Mouse (Mus musculus) intestine, embryonic 16.5 days (tissue): ENCODE results near the gene Hnrnpab. TPM values are rescaled to one million over a fixed set of nuclear protein-coding genes. Genes with fewer than 3 reads are reported as not detected.
"Not testable (repeated sequence)": the region's sequence is repeated elsewhere in the genome, so short reads cannot be mapped to it uniquely, and the experiment has no call there.

Experiments used
- ATAC-seq: fragments of 200-750 bp; cut with Nextera tagmentation; 2 replicates; pipeline ENCODE4 v1.8.0; 2017; ENCODE audit warnings: moderate TSS enrichment, moderate library complexity
- H3K27ac ChIP-seq: fragments of 300-500 bp; sonication (generic); 2 replicates; pipeline ENCODE4 v1.5.1; 2014; ENCODE audit warnings: mild to moderate bottlenecking, low read length
- H3K27me3 ChIP-seq: fragments of 300-500 bp; sonication (generic); replicated peaks from 2 replicates; pipeline ENCODE4 v1.6.1; 2014; ENCODE audit warnings: low read length, control low read depth, mixed read lengths; ENCODE audit not compliant: control insufficient read depth, insufficient read depth
- H3K36me3 ChIP-seq: fragments of 300-500 bp; sonication (generic); 2 replicates; pipeline ENCODE4 v1.6.1; 2014; ENCODE audit warnings: low read length, control low read depth; ENCODE audit not compliant: control insufficient read depth, insufficient read depth
- H3K4me1 ChIP-seq: fragments of 300-500 bp; sonication (generic); 2 replicates; pipeline ENCODE4 v1.6.1; 2014; ENCODE audit warnings: low read length, control low read depth, mixed read lengths; ENCODE audit not compliant: control insufficient read depth, insufficient read depth
- H3K4me2 ChIP-seq: fragments of 300-500 bp; sonication (generic); 2 replicates; pipeline ENCODE4 v1.6.1; 2014; ENCODE audit warnings: low read depth, low read length, control low read depth
- H3K4me3 ChIP-seq: fragments of 300-500 bp; sonication (generic); 2 replicates; pipeline ENCODE4 v1.5.1; 2014; ENCODE audit warnings: mild to moderate bottlenecking, low read length
- H3K9ac ChIP-seq: fragments of 300-500 bp; sonication (generic); 2 replicates; pipeline ENCODE4 v1.6.1; 2014; ENCODE audit warnings: low read depth, low read length
- H3K9me3 ChIP-seq: fragments of 300-500 bp; sonication (generic); 2 replicates; pipeline ENCODE4 v1.6.1; 2016; ENCODE audit warnings: low read length, control low read depth; ENCODE audit not compliant: control insufficient read depth
- WGBS: fragments of 180-500 bp; shearing (Covaris S2); extraction: QIAGEN DNeasy Blood & Tissue Kit; methylation state at CpG from one replicate; pipeline ENCODE4 v1.1.7; 2014; 5-methylcytosine and 5-hydroxymethylcytosine counted together
- polyA plus RNA-seq: library from polyadenylated mRNA; unstranded; fragments of >200 nt; fragmentation: Nextera tagmentation; extraction: Ambion mirVana; gene quantifications from 2 replicates; pipeline ENCODE4 v1.2.1, GENCODE M21; 2015

Hnrnpab gene
- polyA plus RNA-seq, 1 experiment from 2014 or later: 264 TPM

GRCm38 (mm10) chr11:51637971-51638414 lies 31.3 kb upstream of the Hnrnpab start:
- no peaks in the 10 kb centered on the region for H3K36me3 ChIP-seq
- H3K4me1 ChIP-seq: peaks cover 16% of the 10 kb centered on the region
- H3K4me3 ChIP-seq: 0 out of 2 replicates have a peak overlapping the region, but pooled peaks have one; percentile 13

DNA sequence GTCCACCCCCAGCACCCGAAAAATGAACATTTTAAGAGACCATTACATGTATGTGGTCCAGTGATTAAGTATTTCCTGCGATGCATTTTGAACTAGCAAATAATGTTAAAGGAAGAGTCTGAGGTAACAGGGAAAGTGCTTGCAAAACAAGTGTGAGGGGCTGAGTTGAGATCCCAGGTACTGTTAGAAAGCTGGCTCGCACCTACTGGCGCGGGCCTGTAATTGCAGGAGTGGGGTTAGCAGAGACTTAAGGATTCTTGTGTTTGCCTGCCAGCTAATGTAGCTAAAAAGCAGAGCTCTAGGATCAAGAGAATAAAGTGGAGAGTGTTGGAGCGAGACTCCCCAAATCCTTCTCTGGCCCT lies 29.7 kb upstream of the Hnrnpab start:
- ATAC-seq: peak; percentile 39
- WGBS: 3% methylated on average over 6 of the region's 6 CpGs

More at GRCm38 (mm10) chr11:51637971-51638414, 31.3 kb upstream of the Hnrnpab start:
- WGBS: 10% methylated on average over 17 of the region's 17 CpGs
- Histone ChIP-seq H3K27ac (peak overlapping the region; percentile 43; the same call in 1 of the 2 replicates), H3K4me2 (peak overlapping the region; percentile 26), H3K9ac (peak overlapping the region; percentile 31; the same call in 1 of the 2 replicates), H3K27me3 (no peaks in the 10 kb centered on the region), H3K9me3 (no peaks in the 10 kb centered on the region)
- ATAC-seq: no peak

GRCm38 (mm10) chr11:51635525-51636322 lies 29.1 kb upstream of the Hnrnpab start, which contains the start of gene Rmnd5b:
Gene Rmnd5b, minus strand, starts transcription at chr11:51635896.
- WGBS: under 1% methylated on average over 61 of the region's 61 CpGs
- Histone ChIP-seq H3K36me3 (no peaks in the 10 kb centered on the region), H3K9ac (peak within 1 kb of the TSS; percentile 86), H3K9me3 (no peaks in the 10 kb centered on the region), H3K27me3 (no peaks in the 10 kb centered on the region), H3K4me1 (peaks cover 11% of the 10 kb centered on the region), H3K4me3 (peak within 1 kb of the TSS; percentile 61), H3K4me2 (peak within 1 kb of the TSS; percentile 81), H3K27ac (peak within 1 kb of the TSS; percentile 88)
- peak; percentile 88 for ATAC-seq

More for the DNA sequence above, 29.7 kb upstream of the Hnrnpab start:
- no peaks in the 10 kb centered on the region for H3K9me3 ChIP-seq
- H3K36me3 ChIP-seq: no peaks in the 10 kb centered on the region
- H3K9ac ChIP-seq: peak overlapping the region; percentile 86
- H3K4me3 ChIP-seq: peak overlapping the region; percentile 61
- H3K27ac ChIP-seq: peak overlapping the region; percentile 88
- no peaks in the 10 kb centered on the region for H3K27me3 ChIP-seq
- H3K4me2 ChIP-seq: peak overlapping the region; percentile 81
- peaks cover 16% of the 10 kb centered on the region for H3K4me1 ChIP-seq

- H3K36me3 ChIP-seq: no peaks in the 10 kb centered on the region
- H3K27me3 ChIP-seq: no peaks in the 10 kb centered on the region
- H3K9ac ChIP-seq: peak overlapping the region; percentile 86
- H3K4me3 ChIP-seq: peak overlapping the region; percentile 61
- ATAC-seq: peak; percentile 2; the same call in 1 of the 2 replicates
- peak overlapping the region; percentile 88 for H3K27ac ChIP-seq
- WGBS: 14% methylated on average over 6 of the region's 6 CpGs
- no peaks in the 10 kb centered on the region for H3K9me3 ChIP-seq
- H3K4me2 ChIP-seq: peak overlapping the region; percentile 81
- peaks cover 10% of the 10 kb centered on the region for H3K4me1 ChIP-seq
Measured at GRCm38 (mm10) chr11:51635127-51635524, 28.5 kb upstream of the Hnrnpab start.

DNA sequence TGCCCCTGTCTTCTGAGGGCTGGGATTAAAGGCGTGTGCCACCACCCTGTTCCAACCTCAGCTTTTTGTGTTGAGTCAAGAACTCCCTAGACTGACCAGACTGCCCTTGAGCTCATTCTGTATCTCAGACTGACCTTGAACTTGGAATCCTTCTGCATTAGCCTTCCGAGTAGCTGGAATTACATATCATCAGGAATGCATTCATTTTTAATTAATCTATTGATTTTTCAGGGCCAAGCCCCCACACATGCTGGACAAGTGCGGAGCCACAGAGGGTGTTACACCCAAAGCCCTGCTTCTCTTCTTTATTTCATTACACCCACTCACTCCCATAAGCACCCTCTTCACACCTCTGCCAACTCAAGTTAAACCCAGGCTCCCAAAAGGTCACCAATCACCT lies 27.1 kb upstream of the Hnrnpab start:
- H3K4me1 ChIP-seq: peaks cover 10% of the 10 kb centered on the region
- no peak overlapping the region for H3K4me2 ChIP-seq
- WGBS: 92% methylated on average over 3 of the region's 3 CpGs
- no peak overlapping the region for H3K9ac ChIP-seq
- H3K27me3 ChIP-seq: no peaks in the 10 kb centered on the region
- ATAC-seq: no peak
- no peak overlapping the region for H3K4me3 ChIP-seq
- H3K36me3 ChIP-seq: peaks cover under 1% of the 10 kb centered on the region; the same call in 1 of the 2 replicates
- H3K27ac ChIP-seq: no peak overlapping the region
- no peaks in the 10 kb centered on the region for H3K9me3 ChIP-seq

DNA sequence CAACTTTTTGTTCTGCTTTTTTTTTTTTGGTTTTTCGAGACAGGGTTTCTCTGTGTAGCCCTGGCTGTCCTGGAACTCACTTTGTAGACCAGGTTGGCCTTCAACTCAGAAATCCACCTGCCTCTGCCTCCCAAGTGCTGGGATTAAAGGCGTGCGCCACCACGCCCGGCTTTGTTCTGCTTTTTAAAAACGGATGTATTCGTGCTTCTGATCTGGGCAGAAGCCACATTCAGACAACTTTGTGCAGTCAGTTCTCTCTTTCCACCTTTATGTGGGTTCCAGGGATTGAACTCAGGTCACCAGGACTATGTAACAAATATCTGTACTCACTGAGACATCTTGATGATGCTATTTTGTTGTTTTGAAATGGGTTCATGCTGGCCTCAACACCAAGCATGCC lies 26.6 kb upstream of the Hnrnpab start:
- not testable (repeated sequence) for H3K4me1 ChIP-seq, H3K27ac ChIP-seq, H3K4me3 ChIP-seq, H3K4me2 ChIP-seq, ATAC-seq, H3K36me3 ChIP-seq, H3K9me3 ChIP-seq, H3K9ac ChIP-seq, H3K27me3 ChIP-seq
- WGBS: 94% methylated on average over 7 of the region's 7 CpGs

DNA sequence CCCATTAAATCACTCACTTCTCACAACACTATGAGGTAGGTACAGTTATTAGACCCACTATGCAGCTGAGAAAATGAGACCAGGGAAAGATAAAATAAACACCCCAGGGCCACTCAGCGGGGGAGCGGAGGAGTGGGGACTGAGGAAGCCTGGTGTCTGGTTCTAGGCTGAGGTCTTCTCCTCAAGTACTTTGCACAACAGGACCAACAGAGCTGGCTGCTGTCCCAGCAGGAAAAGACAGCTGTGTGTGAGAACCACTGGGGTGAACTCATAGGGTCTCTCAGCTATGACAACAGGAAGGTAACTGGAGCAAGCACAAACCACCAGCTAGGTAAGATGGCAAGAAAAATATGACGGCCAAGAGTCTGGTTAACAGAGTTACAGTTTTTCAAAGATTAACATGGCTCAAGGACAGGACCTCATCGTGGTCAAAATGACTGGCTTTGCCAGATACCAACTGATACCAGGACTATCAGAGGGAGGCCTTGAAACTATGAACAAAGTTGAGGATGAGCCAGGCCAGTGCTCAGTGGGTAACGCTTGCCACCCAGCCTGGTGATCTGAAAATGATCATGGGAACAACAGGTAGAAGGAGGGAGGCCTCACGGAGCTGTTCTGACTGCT lies 25.6 kb upstream of the Hnrnpab start:
- 85% methylated on average over 6 of the region's 6 CpGs for WGBS
- H3K4me3 ChIP-seq: no peak overlapping the region
- H3K4me1 ChIP-seq: peaks cover 10% of the 10 kb centered on the region
- H3K27ac ChIP-seq: no peak overlapping the region
- no peak overlapping the region for H3K9ac ChIP-seq
- peaks cover 6% of the 10 kb centered on the region for H3K36me3 ChIP-seq
- H3K27me3 ChIP-seq: no peaks in the 10 kb centered on the region
- no peak overlapping the region for H3K4me2 ChIP-seq
- no peaks in the 10 kb centered on the region for H3K9me3 ChIP-seq
- ATAC-seq: no peak

DNA sequence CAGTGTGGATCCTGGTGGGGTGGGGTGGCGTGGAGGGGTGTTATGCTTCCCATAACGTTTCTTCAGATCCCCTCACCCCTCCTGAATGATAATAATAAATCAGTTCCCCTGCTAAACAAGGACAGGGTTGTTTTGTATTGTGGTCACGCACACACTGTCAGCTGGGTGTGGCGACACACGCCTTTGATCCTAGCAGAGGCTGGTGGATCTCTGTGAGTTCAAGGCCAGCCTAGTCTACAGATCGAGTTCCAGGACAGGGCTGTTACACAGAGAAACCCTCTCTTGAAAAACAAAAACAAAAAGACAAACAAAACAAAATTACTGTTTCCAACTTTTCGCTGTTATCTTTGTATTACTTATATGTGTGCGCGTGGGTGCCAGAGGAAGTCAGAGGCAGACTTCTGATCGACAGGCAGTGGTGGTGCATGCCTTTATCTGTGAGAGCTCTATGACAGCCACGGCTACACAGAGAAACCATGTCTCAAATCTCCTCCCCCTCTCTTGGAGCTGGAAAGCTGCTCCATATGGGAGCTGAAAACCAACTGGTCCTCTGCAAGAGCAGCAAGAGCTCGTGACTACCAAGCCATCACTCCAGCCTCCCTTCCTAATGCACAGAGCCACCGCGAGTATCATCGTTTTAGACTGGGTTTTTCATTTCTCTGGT lies 23.1 kb upstream of the Hnrnpab start:
- 82% methylated on average over 15 of the region's 15 CpGs for WGBS
- no peak for ATAC-seq
- no peak overlapping the region for H3K9ac ChIP-seq
- H3K4me1 ChIP-seq: 0 out of 2 replicates have a peak, but pooled peaks cover under 1% of the 10 kb centered on the region
- no peak overlapping the region for H3K4me3 ChIP-seq
- no peaks in the 10 kb centered on the region for H3K9me3 ChIP-seq
- peaks cover 13% of the 10 kb centered on the region for H3K36me3 ChIP-seq
- no peak overlapping the region for H3K27ac ChIP-seq
- no peak overlapping the region for H3K4me2 ChIP-seq
- no peaks in the 10 kb centered on the region for H3K27me3 ChIP-seq

DNA sequence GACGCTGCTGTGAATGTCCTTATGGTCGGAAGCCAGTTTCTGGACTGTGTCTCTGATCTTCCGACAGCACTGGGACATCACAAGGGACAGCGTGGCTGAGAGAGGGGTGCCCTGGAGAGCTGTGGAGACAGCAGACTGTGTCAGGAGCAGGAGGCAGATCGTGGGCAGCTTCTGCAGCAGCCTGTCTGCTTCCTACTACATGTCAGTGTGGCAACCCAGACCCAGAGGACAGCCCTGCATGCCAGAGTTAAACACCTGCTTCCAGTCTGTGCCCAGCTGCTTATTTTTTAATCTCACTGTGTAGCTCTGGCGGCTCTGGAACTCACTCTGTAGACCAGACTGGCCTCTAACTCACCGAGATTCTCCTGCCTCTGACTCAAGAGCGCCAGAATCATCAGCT lies 21.3 kb upstream of the Hnrnpab start:
- Histone ChIP-seq H3K9me3 (no peaks in the 10 kb centered on the region), H3K4me2 (no peak overlapping the region), H3K27me3 (no peaks in the 10 kb centered on the region), H3K4me1 (no peaks in the 10 kb centered on the region), H3K4me3 (no peak overlapping the region), H3K9ac (no peak overlapping the region), H3K36me3 (peaks cover 29% of the 10 kb centered on the region), H3K27ac (no peak overlapping the region)
- no peak for ATAC-seq
- 84% methylated on average over 8 of the region's 8 CpGs for WGBS
